Mouse (Mus musculus) C2C12 (cell line): ENCODE results near the gene Ppm1l.

Experiments
- CTCF ChIP-seq: IDR thresholded peaks from one replicate; pipeline ENCODE4 v1.5.1; 2011; ENCODE audit not compliant: control insufficient read depth, insufficient read depth, insufficient read length
- MAX ChIP-seq: IDR thresholded peaks from one replicate; pipeline ENCODE4 v1.6.1; 2011; ENCODE audit warnings: mild to moderate bottlenecking, control low read depth

- TF ChIP-seq MAX = no peak
- TF ChIP-seq CTCF = no peak
Measured at GRCm38 (mm10) chr3:69527384-69527783, 210.7 kb downstream of the Ppm1l start.
